Mouse (Mus musculus) CD4-positive, CD25-positive, alpha-beta regulatory T cell, adult 4 months (primary cell): ENCODE measurements around the gene Phgdh. TPM values are rescaled to one million over a fixed set of nuclear protein-coding genes. Genes with fewer than 3 reads are reported as not detected.

Experiments used
- ATAC-seq: one replicate; pipeline ENCODE4 v1.8.0; 2017
- polyA plus RNA-seq, 2 experiments: library from polyadenylated mRNA; unstranded; fragments of 100-300 nt; shearing (Covaris generic); gene quantifications; one replicate each; pipeline ENCODE4 v1.2.1; 2017

The Phgdh gene
- polyA plus RNA-seq, result 100 to 1,000 TPM in 1 of 2 experiments, 10 to 100 TPM in 1; 98.0 to 189 TPM

DNA sequence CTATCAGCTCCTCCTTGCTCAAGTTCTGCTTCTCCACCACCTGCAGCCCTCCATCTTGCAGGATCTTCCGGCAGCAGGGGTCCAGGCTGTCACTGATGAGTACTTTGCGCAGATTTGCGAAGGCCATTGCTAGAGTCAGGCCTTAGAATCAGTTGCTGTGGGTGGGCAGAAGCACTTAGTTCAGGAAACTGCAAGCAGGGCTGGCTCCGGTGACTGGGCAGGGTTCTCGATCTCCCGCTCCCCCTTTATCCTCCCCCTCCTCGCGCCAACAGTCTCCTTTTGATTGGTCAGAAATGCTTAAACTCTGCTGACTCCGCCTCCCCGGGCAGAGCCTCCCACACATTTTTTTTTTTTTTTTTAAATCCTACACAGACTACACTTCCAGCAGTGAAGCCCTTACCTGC lies at the start of gene Phgdh:
Phgdh (minus strand) TSS at position 285 of the 404 bp plus-strand sequence.
- ATAC-seq, result peak; percentile 89

DNA sequence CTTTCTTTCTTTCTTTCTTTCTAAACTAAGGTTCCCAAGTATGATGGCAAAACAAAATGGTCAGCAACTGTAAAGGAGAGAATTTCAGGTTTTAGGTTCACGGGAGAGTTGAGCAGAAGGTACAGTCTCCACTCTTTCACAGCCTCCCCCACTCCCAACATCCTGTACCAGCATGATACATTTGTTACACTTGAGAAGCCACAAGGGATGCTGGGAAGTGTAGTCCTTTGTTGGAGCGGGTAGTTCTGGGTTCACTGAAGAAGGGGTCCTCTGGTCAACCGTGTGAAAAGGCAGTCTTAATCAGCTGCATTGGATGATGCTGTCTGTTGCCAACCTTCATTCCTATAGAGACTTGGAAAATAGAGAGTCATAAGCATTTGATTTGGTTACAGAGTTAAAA lies 49.5 kb upstream of the Phgdh start:
- no peak for ATAC-seq

DNA sequence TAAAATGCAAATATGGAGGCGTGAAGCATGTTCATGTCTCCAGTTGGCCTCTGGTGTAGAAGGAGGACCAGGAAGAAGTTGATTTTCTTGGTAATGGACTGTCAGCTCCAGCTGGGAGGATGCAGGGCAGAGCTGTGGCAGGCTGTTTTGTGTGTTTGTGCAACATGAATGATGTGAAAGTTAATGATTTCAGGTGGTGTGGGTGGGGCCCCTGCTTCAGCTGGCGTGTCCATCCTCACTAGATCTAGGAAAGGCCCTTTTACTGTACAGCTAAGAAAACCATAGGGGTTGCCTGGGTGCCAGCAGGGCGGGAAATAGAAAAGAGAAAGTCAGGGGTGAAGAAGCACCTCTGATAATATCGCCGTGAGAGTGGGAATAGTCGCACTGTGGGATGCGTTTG lies 48.0 kb upstream of the Phgdh start:
- ATAC-seq, result no peak

DNA sequence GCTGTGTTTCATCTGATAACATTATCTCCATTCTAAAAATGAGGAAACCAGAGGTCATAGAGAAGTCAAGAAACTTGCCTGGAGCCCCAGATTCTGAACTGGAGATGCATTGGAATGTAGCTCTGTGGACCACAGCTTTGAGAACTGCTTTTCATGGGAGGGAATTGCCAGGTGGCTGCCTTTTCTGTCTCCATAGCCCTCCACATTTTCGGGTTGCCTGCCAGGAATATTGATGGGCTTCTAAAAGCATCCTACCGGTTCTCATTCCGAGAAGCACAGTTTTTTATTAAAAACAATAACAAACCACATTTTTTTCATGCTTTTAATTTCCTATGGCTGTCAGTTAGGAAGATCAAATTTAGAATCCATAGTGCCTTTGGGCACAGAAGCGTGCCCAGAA lies 47.3 kb upstream of the Phgdh start:
- ATAC-seq, result no peak

DNA sequence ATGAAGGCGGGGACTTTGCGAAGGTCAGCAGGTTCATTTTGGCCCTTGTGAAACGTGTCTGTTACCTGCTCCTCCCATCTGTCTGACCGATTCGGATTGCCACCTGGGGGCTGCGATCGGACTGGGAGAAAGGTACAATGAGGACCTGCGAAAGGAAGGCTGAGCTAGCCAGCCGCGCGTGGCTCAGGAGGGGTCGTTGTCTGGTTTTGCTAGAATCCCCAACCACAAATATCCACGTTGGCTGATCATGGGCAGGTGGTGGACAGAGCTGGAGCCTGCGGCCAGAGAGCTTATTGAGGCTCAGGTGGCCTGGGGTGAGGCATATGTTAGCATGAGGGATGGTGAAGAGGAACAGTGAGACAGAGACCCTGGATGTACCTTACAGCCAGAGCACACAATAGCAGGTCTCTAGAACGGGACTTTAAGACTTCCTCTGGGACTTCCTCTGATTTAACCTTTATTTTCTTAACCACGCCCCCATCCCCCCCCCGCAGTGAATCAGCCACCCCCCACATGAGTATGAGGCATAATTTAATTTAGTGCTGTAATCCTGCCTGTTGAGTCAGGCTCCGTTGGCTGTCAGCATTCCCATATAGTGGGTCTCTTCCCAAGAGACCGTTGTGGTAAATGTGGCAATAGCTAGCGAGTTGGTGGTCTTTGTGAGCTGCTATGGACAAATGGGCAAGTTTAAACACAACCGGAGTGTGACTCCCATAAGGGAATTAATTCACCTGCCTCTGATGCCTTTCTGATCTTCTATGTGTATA lies 43.4 kb upstream of the Phgdh start:
- no peak for ATAC-seq

DNA sequence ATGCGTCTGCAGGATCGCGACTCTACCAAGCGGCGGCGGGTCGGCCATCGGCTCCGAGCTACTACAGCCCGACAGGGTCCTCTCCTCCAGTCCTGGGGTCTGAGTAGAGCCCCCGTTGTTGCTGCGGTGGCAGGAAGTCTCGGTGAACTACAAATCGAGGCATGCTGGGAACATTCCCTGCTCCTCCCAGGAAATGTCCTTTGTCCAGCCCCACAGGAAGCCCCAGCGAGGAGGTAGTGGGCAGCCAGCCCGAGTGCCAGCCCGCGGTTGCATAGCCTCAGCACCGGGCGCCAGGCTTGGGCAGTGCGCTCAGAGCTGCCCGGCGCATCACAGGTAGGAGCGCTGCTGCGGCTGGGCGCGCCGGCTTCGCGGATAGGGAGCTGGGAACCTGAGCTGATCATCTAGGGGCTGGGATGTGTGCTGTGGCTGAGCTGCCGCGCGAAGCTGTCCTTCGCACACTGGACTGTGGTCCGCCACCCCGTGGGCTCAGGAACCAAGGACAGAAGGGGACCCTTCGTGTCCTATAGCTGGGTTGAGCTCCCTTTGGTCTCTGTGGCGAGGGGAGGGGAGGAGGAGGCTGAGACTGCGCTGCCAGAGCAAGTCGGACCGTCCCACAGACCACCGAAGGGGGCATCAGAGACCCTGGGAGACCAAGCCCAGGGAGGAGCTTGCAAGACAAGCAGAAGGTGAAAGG lies 42.6 kb upstream of the Phgdh start, which contains the start of gene Zfp697:
Zfp697 (plus strand) TSS at position 216 of the 694 bp plus-strand sequence.
- ATAC-seq, result no peak

DNA sequence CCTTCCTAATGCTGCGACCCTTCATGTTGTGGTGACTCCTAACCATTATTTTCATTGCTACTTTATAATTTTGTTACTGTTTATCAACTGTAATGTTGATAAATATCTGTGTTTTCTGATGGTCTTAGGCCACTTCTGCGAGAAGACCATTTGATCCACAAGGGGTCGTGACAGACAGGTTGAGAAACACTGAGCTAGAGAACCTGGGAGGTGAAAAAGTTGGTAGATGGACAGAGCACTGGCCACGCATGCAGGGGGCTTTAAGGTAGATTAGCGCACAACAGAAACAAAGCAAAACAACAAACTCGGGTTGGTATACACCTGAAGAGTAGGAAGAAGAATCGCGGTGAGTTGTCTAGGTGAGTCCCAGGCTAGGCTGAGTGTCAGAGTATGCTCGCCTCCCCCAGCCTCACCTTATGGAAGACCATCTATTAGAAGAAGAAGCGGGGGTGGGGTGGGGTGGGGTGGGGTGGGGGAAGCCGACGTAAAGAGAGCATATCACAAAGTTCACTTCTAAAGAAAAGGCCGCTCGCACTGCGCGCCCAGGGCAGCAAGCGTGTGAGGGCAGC lies 42.0 kb upstream of the Phgdh start:
- ATAC-seq, result no peak

DNA sequence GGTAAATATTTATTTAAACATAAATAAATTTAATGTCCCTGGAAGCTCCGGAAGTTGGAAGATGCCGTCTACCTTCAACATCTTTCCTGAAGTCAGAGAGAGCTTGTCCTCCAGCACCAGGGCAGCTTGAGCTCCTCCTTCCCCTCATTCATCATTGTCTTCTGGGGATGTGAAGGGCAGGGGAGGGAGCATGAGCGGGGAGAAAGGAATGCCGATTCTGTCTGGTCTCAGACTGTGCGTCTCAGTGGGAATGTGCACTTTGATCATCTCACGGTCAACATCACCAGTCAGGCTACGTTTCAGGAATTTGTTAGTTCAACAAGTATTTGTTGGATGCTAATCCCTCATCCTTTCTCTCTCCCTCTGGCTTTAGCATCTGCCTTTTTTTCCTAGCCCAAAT lies 39.4 kb upstream of the Phgdh start:
- no peak for ATAC-seq

DNA sequence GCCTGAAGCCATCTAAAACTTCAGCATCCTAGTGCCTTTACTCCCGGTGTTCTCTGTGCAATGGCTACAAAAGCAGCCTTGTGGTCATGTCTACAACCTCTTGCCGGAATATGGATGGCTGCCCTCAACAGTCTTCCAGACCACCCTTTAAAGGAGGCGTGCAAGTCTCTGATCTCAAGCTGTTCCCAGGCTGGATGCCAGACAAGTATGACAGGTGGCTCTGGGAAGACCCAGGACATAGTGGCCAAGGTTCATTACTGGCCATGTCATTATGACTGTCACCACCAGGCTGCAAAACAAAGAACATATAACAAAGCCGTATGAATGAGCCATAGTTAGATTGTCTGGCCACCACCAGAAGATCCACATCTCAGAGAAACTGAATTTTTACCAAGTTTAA lies 38.5 kb upstream of the Phgdh start:
- ATAC-seq, result no peak

DNA sequence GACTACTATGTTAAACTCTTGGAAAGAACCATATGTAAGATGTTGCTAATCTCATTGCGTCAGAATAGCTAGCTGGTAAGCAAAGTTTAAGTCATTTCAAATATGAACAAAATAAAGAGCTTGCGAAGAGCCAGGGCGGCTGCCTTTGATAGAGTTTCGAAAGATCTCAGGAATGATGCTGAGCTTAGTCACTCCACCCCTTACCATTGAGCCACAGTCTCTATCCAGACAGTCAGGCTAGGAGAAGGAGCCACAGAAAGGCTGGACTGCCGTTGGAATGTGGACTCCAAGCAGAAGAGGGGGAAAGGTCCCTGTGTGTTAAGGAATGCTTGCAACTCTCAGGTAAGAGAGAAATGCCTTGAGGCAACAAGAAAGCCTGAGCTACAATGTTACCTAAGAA lies 35.2 kb upstream of the Phgdh start:
- ATAC-seq, result no peak

DNA sequence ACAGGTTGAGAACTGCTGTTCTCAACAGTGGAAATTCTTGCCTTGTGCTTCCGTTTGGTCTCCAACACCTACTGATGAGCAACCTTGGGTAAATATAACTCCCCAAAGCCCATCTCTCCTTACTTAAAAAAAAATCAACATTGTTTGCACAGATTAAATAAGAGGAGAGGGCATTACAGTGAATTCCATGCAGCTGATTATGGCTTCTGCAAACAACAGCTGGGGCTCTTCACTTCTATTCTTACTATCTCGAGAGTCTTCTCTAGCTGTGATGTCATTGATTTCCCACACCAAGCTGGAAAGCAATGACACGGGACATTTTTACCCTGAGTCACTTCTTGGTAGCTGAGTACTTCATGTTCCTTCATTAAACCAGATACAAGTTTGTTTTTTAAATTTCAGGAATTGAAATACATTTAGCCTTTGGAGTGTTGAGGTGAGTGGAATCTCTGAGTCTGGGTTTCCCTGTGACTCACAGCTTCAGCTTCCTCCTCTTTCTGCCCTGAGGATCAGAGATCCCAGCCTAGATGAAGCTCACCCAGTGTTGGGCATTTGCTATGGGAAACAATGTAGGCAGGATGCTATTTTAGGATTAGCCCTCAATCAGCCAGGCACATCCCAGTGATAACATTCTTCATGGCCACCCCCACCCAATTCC lies 34.4 kb upstream of the Phgdh start:
- ATAC-seq, result no peak

DNA sequence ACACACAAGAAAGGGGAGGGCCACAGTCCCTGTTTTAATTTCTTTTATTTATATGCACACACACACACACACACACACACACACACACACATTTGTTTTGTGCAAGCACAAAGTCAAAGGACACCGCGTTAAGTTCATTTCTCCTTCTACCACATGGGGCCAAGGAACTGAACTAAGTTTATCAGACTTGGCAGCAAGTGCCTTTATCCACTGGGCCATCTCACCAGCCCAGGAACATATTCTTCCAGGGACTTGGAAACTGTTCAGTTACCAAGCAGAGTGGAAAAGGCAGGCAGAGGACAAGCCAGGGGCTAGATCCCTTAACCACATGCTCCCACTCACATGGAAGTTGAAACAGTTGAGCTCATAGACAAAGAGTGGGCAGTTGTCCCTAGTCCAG lies 29.0 kb upstream of the Phgdh start:
- ATAC-seq, result no peak

DNA sequence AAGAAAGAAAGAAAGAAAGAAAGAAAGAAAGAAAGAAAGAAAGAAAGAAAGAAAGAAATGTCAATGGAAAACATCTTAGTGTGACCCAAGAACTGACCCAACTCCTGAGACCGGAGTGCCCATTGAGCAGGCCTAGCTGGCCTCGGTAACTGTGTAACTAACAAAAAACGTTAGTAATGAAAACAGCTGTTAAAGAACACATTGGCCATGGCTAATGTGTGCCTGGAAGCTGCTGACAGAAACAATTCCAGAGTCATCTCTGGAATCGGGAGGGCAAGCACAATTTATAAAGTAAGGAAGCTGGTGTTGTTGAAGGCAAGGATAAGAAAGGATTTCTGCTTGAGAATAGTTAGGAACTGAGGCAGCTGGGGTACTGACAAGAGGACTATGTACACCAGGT lies 28.5 kb upstream of the Phgdh start:
- no peak for ATAC-seq

DNA sequence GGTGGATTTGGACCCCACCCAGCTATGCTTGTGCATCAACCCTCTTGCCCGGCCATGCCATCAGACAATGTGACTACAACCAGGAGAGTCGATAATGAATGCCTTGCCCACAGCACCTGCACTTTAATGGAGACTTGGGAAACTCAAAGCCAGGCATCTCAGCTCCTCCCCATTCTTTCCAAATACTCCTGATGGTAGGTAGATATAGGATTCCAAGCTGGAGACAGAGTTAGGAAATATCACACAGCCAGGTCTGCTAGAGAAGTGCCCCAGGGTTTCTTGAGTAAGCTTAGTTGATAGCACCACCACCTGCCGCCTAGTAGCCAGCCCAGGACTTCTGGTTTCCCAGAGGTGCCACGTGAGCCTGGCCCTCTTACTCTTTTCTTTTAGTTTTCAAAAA lies 27.0 kb upstream of the Phgdh start:
- no peak for ATAC-seq

DNA sequence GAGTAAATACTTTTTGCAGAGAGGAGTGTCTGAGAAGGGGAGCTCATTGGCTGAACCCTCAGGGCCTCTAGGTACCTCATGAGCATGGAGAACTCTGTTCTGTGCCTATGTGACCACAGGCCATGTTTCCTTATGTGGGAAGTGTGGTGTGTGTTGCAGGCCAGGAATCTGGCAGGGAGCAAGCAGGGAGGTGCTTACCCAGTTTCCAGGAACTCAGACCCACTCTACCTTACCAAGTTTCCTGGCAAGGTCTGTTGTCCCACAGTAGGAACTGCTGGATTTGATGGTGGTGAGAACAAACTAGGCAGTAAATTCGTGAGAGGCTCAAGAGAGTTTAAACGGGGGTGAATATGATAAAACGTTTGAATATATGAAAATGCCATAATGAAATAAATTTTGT lies 26.3 kb upstream of the Phgdh start:
- no peak for ATAC-seq

DNA sequence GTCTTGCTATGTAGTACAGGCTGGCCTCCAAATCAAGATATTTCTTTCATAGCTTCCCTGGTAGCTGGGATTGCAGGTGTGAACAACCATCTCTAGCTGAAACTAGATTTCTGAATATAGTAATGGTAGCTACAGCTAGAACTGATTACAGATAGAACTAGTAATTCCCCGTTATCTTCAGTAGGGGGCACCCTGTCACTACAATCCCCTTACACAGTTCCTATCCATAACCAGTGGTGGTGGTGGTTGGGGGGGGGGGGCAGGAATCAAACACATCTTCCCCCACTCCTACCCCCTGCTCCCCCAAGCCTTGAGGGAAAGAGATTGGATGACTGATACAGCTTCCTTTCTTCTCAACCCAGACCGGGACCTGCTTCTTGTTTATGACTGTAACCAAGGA lies 23.0 kb upstream of the Phgdh start:
- peak; percentile 60 for ATAC-seq

DNA sequence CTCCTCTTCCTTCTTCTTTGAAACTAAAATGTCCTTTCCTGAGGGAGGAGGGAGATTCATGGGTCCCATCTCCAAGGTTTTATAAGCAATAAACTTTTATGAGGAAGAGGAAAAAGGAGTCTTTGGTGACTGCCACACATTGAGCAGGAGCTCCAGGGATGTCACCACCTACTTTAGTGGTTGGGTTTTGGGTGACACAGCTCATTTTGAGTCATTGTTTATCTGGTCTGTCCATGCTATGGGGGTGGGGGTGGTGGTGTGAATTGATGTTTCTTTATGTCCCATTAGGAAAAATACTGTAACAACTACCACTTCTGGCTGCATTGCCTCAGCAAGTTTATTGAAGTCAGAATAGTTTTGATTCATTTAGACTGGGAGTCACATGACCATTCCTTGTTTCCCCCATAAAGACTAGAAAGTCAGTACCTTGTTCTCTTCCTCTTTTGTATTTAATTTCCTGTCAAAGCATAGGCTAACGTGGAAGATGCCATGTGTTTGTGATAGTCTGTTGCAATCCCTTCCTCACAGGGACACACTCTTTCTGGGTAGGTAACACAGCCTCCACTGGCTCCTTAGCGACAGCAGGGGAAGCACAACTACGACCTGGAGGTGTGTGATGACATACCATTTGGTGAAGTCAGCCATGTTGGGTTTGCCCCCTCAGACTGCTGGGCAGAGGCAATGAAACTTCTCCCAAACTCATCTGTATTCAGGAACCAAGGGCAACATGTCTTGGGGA lies 17.0 kb upstream of the Phgdh start:
- ATAC-seq, result no peak

DNA sequence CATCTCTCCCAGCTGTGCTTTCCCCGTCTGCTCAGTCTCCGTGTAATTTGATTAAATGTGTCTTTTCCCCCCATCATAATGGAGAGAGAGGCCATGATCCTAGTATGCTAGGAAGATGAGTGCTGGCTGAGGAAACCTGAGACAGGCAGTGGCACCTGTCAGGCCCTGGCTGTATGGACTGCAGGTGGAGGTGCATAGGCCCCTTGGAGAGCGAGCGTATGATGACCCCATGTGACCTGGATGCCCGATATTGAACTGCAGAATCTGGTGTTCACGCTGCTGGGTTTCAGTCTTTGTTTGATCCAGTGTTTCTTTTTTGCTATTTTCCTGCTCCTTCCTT lies 16.2 kb upstream of the Phgdh start:
- ATAC-seq, result no peak

DNA sequence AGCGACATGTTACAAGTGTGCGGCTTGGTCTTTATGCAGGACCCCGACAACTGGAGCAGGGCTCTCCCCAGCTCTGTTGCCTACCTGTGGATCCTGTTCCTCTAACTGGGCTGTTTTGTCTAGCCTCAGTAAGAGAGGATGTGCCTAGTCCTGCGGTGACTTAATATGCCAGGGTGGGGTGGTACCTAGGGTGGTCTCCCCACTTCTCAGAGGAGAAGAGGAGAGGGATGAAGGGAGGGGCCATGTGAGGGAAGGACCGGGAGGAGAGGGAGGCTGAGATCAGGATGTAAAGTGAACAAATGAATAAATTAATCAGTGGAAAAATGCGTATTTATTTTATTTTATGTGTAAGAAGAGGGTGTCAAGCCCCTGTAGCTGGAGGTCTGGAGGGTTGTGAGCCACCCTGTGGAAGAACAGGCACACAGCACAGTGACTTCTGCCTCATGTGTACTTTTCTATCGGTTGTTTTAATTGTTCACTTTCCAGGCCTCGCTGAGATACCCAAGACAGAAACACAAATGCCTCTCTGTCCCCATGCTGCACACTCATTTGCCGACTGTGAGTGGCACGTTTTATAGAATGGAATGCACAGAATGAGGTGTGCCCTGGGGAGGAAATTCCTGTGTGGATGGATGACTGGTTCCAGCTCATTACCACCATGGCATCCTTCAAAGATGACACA lies 15.7 kb upstream of the Phgdh start:
- ATAC-seq, result no peak

DNA sequence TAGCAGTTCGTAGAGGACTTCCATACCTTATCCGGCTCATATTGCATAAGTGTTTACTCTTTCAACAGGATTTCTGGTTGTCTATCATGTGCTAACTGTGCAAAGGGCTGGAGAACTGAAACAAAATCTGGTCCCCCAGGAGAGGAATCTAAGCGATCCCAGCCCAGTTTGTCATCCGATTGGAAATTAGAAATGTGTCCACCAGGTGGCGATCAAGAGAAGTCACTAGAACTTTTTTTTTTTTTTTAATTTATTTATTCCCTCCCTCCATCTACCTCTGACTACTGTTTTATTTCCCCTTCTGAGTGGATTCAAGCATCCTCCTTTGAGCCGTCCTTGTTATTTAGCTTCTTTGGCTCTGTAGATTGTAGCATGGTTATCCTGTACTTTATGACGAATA lies 14.1 kb upstream of the Phgdh start:
- peak; percentile 60 for ATAC-seq

DNA sequence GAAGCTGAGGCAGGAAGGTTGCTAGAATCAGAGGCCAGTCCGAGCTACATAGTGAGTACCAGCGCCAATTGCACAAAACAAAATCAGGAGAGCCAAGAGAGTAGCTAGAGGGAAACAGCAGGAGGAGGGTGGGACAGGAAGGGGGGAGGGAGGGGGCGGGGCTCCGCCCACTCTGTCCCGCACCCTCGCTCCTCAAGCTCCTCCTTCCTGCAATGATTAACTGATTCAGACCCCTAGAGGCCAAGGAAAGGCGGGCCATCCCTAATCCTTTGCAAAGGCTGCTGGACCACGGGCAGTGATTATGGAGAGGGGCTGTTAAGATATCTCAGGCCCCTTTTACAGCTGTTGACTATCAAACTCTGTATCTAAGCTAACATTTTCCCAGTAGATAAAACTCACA lies 8.9 kb upstream of the Phgdh start:
- peak; percentile 29 for ATAC-seq

DNA sequence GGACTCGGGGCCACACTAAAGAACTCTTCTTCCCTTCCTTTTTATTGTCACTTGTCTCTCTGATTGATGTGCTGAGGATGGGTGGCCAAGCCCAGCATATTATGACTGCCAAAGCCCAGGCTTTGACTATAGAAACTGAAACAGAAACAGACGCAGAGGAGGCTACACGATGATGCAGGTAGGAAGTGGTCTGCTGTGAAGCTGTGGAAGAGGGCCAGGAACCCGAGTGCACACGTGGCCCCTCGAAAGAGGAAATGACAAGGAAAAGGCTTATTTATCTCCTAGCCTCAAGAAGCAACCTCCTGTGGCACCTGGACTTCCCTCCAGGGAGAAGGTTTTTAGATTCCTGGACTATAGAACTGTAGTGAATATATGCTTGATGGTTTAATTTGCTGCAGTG lies 8.3 kb upstream of the Phgdh start:
- peak; percentile 99 for ATAC-seq
